Mouse (Mus musculus): ENCODE data around the gene Slc35c2. TPM values are rescaled to one million over a fixed set of nuclear protein-coding genes. Genes with fewer than 3 reads are reported as not detected.

Gene Slc35c2
- total RNA-seq, 2 experiments from 2014 or later, result 5.2 to 18.0 TPM

DNA sequence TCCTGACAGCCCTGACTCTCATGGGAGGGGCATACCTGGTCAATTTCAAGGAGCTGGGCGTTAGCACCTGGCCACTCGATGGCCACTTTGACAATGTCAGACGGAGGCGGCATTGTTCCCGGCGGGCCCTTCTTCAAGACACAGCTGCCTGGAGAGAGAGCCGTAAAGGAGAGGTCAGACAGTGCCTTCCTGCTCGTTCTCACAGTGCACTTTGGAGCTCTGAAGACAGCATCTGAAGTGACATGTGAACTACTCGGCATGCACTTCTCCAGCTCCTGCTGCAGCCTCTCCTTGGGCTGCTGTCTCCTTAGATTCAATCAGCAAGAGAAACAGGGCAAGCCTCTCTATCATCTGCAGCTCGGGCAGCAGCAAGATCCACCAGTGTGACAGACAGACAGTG lies 28.5 kb upstream of the Slc35c2 start:
- no peak for ATAC-seq (replicated peaks; ENCODE audit: low FRiP score, poor library complexity, severe bottlenecking)

DNA sequence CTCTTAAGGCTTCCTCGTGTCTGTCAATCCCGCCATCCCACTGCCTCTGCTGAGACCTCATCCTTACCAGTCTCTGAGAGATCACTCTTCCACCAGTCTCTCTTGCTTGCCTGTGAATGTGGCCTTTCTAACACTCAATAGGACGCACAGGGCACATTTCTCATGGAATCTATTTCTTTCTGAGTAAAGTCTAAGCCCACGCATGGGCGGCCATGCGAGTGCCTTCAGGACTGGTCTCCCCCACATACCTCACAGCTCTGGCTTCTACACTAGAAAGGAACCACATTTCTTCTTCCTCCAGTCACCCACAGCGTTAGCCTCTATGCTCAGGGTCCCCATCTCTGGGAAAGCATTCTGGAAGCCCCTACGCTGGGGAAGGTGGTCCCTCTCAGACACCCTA lies 26.5 kb upstream of the Slc35c2 start:
- ATAC-seq (replicated peaks; ENCODE audit: low FRiP score, poor library complexity, severe bottlenecking), result no peak

DNA sequence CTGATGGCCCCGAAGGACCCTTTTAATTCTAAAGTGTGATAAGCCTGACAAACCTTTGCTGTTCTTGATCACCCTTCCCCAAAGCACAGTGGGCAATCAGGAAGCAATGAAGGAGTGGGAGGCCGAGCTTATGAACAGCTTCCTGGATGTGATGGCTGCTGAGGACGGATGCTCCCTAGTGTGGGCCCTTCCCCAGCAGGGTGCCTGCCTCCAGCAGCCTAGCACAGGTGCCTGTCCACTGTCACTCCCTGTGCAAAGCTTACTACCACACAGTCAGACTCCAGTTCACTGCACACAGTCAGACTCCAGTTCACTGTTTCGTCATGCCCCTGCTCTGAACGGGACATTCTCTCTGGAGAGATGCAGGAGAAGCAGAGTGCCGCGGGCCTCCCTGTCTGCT lies 24.7 kb upstream of the Slc35c2 start:
- no peak for ATAC-seq (replicated peaks; ENCODE audit: low FRiP score, poor library complexity, severe bottlenecking)

GRCm38 (mm10) chr2:165311577-165311976 lies 23.9 kb upstream of the Slc35c2 start:
- no peak for ATAC-seq (replicated peaks; ENCODE audit: low FRiP score, poor library complexity, severe bottlenecking)

DNA sequence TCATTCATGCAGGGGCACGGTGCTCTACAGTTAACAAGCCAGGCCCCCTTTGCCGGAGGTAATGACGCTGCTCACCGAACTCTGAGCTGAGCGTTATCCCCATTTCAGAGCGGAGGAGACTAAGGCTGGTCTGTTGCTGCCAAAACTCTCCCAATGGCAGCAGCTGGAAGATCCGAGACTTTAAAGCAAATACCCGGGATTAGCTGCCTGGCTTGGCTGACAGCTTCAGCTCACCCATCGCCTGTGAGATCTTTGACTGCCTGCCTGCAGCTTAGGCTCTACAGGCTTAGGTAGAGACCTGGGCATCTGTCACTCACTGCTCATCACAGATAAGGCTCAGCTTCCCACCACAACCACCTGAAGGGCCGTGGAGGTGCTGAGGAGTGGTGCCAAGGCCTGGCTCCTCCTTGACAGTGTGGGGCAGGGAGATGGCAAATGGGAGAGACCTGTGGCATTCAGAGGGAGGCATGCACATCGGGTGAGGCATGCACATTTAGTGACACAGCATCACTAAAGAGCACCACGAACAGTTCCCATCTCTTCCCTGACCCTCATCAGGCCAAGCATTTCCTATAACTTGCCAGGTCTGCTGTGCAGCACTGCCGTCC lies 23.3 kb upstream of the Slc35c2 start:
- no peak for ATAC-seq (replicated peaks; ENCODE audit: low FRiP score, poor library complexity, severe bottlenecking)

DNA sequence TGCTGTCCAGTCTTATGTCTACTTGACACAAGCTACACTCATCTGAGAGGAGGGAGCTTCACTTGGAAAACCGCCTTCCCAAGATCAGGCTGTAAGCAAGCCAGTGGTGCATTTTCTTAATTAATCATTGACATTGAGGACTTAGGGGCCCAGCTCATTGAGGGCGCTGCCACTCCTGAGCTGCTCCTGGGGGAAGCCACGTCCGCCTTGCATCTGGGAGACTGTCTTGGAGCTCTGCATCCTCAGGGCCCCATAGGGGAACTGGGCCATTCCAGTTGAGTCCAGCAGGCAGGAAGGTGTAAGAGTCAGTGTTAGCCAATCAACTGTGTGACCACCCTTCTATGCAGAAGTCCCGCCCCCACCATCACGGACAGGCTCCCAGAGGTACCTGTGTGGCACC lies 20.1 kb upstream of the Slc35c2 start:
- ATAC-seq (replicated peaks; ENCODE audit: low FRiP score, poor library complexity, severe bottlenecking), result no peak

DNA sequence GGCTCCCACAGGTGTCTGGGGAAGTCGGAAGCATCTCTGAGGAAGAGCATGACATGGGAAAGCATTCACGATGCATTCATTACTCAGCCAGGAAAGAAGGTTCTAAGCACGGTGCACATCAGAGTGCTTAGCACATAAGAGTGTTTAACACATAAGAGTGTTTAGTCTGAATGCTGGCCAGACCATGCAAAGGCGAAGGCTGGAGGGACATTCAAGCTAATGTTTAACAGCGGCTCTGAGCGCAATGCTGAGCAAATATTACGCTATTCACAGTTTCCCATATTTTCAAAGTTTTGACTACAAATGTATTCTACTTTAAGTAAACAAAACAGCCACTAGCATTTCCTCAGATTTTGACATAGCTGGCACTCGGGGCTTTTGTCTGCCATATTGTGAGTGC lies 17.8 kb upstream of the Slc35c2 start:
- ATAC-seq (replicated peaks; ENCODE audit: low FRiP score, poor library complexity, severe bottlenecking), result no peak

- ATAC-seq (replicated peaks; ENCODE audit: low FRiP score, poor library complexity, severe bottlenecking), result no peak
These were observed 17.1 kb upstream of the Slc35c2 start for GRCm38 (mm10) chr2:165304819-165305218.

DNA sequence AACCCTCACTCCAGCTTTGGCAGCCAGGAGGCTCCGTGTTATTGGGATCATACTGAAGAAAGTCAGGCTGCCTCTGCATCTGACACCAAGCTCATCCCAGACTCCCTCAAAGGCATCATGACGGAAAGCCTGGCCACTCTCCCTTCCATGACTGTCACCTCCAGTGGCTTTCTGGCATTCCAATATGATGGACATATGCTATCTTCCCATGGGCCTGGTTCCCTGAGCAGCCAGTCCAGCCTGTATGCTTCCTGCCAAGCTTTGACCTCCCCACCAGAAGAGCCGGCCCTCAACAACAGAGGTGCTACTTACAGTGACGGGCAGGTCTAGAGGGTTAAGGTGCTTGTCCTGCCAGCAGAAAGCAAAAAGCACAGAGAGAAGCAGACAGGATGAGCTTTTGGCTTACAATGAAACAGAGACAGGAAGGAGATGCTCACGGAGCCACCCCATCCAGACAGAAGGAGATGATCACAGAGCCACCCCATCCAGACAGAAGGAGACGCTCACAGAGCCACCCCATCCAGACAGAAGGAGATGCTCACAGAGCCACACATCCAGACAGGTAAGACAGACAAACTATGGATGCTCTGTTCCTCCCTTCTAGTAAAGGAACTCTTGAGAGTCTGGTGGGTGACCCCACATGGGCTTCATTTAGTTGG lies 15.8 kb upstream of the Slc35c2 start:
- ATAC-seq (replicated peaks; ENCODE audit: low FRiP score, poor library complexity, severe bottlenecking), result no peak

DNA sequence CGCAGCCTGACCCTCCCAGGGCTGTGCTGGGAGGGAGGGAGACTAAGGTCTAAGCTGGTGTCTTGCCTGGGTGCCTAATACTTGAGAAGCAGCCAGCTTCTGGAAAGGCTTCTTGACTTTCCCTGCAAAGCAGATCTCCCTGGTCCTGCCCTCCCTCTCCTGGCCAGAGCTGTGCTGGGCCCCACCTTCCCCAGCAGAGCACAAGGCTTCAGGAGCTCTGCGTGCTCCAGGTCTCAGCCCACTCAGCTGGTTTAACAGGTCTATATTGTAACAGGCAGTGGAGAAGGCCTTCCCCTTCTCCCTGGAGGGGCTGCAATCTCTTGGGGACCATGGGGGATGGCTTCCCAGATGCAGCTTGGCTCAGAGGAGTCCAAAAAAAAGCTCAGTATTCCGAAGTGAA lies 13.7 kb upstream of the Slc35c2 start:
- ATAC-seq (replicated peaks; ENCODE audit: low FRiP score, poor library complexity, severe bottlenecking), result no peak

- ATAC-seq (replicated peaks; ENCODE audit: low FRiP score, poor library complexity, severe bottlenecking), result no peak
These were observed 13.2 kb upstream of the Slc35c2 start for GRCm38 (mm10) chr2:165300885-165301284.

GRCm38 (mm10) chr2:165300424-165300823 lies 12.8 kb upstream of the Slc35c2 start:
- ATAC-seq (replicated peaks; ENCODE audit: low FRiP score, poor library complexity, severe bottlenecking), result no peak

DNA sequence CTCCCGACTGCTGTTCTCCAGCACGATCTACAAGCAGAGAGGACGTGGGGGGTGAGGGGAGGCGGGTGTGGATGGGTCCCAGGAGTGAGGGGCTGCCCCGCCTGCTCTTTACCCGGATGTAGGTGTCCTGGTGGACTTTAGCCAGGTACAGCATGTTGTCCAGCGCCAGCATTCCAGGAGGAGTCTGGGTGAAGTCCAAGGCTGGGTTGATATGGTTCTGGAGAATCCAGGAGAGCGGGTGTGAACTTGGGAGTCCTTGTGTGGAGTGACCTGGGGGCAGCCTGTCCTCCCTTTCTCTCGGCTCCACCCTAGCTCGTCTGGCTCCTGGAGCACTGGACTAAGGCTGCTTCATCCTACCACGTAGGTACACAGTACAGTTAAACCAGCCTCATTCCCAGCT lies 9.8 kb upstream of the Slc35c2 start:
- no peak for ATAC-seq (replicated peaks; ENCODE audit: low FRiP score, poor library complexity, severe bottlenecking)

DNA sequence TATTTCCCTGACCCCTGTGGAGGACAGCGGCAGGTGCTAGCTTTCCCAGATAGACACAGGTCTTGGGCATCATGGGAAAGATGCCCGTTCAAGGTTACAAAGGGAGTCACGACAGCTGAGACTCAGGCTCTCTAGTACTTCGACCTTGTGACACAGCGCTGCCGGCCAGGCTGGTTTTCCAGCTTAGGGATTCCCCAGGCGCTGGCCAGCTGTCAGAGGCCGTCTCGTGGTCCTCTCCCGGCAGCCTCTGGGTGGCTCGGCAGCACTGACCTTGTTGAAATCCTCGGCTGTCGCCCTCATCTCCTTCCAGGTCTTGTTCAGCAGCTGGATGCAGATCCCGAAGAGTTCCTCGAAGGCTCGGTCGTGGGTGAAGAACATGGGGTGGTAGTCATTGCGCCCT lies 8.9 kb upstream of the Slc35c2 start:
- no peak for ATAC-seq (replicated peaks; ENCODE audit: low FRiP score, poor library complexity, severe bottlenecking)

- ATAC-seq (replicated peaks; ENCODE audit: low FRiP score, poor library complexity, severe bottlenecking), result no peak
These were observed 804 bp upstream of the Slc35c2 start for GRCm38 (mm10) chr2:165288315-165289031.

DNA sequence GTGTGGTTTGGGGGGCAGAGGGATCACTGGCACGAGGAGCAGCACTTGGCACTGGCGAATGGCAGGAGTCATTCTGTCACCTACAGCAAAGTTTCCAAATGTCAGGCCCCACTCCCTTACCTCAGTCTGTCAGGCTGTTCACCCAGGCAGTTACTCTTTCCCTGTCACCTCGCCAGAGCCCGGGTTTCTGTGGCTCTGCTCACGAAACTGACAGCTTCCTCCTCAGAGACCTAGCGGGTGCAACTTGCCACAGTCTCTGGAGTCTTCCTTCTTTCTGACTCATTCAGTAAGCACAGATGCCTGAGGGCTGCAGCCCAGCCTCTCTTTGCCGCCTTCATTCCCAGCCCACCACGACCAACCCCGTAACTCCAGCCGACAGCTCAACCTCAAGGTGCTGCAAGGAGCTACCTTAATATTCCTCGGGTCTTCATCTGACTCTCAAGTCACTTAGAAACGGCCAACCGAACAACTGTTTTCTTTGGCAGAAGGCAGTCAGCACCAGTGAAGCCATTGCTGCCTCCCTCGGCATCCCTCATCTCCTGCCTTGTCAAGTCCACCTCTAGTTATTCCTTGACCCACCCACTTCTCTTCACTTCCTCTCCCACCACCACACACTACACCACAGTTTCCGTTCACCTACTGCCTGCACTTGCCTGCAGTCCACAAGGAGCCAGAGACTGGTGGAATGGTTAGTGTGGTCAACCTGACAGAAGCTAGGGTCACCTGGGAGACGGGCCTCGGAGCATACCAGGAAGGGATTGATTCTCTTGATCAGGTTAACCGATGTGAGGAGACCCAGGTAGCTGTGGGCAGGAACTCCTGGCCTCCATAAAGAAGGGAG lies 1.1 kb downstream of the Slc35c2 start:
- no peak for ATAC-seq (replicated peaks; ENCODE audit: low FRiP score, poor library complexity, severe bottlenecking)

GRCm38 (mm10) chr2:165285621-165286020 lies 2.0 kb downstream of the Slc35c2 start:
- no peak for ATAC-seq (replicated peaks; ENCODE audit: low FRiP score, poor library complexity, severe bottlenecking)

GRCm38 (mm10) chr2:165285034-165285433 lies 2.6 kb downstream of the Slc35c2 start:
- ATAC-seq (replicated peaks; ENCODE audit: low FRiP score, poor library complexity, severe bottlenecking), result no peak

GRCm38 (mm10) chr2:165284377-165284776 lies 3.3 kb downstream of the Slc35c2 start:
- no peak for ATAC-seq (replicated peaks; ENCODE audit: low FRiP score, poor library complexity, severe bottlenecking)

DNA sequence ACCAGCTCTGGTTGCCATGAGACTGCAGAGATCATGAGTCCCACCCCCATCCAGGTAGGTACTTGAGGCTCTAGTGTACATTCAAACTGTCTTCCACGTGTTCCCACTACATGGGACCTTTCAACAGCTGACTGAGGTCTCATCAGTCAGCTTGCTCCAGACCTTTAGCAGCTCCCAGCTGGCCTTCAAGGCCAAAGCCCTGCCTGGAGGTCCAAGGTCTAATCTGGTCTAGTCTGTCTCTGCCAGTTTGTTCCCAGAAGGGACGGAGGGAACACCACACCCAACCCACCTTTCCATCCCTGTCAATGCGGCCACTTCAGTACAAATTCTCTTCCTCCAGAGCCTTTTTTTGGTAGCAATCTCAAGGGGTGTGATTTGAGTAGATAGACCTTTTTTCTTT lies 4.0 kb downstream of the Slc35c2 start:
- no peak for ATAC-seq (replicated peaks; ENCODE audit: low FRiP score, poor library complexity, severe bottlenecking)
